In genomic region chr6:147744081-147744480, GRCm38 (mm10) we compare ENCODE assay signal across 21 mouse cellular contexts.
DNase-seq lines count a peak whose midpoint lies in the region; ATAC-seq and TF ChIP-seq lines count a peak whose summit lies in the region.
"Had no signal": no experiment of that assay in that cellular context is flagged by ENCODE, and none has a peak within 500 bp of the region (broad histone marks: within the 10 kb centered on the region; RNA-seq: fewer than 3 reads in every experiment).

No protein-coding gene starts in this region.

- no peak overlapping the region for H3K27ac ChIP-seq in intestine, embryonic 15.5 days
- H3K27ac ChIP-seq in intestine, embryonic 16.5 days (ENCODE audit: low read length) = no peak overlapping the region
- H3K27ac ChIP-seq in liver, embryonic 14.5 days = no peak overlapping the region
- H3K27ac ChIP-seq in embryonic facial prominence, embryonic 10.5 days (replicated peaks) = 0 out of 2 replicates have a peak overlapping the region, but pooled peaks have one; percentile 14
- H3K27ac ChIP-seq: hindbrain, embryonic 12.5 days; liver, embryonic 15.5 days; midbrain, embryonic 15.5 days; neural tube, embryonic 12.5 days had no signal

- H3K4me2 ChIP-seq in intestine, embryonic 15.5 days (replicated peaks) = no peak overlapping the region
- no peak overlapping the region for H3K4me2 ChIP-seq in intestine, embryonic 16.5 days (ENCODE audit: low read depth, low read length)
- no peak overlapping the region for H3K4me2 ChIP-seq in liver, embryonic 14.5 days (ENCODE audit: low read depth)
- H3K4me2 ChIP-seq: hindbrain, embryonic 12.5 days; liver, embryonic 15.5 days; midbrain, embryonic 15.5 days; neural tube, embryonic 12.5 days had no signal

- no peak overlapping the region for H3K4me3 ChIP-seq in intestine, embryonic 15.5 days (replicated peaks)
- no peak overlapping the region for H3K4me3 ChIP-seq in intestine, embryonic 16.5 days (ENCODE audit: low read length)
- no peak overlapping the region for H3K4me3 ChIP-seq in liver, embryonic 14.5 days (ENCODE audit: insufficient read depth in 1 of 2, low read depth in 2 of 2, low read length in 2 of 2)
- no peak overlapping the region for H3K4me3 ChIP-seq in embryonic facial prominence, embryonic 10.5 days
- H3K4me3 ChIP-seq: hindbrain, embryonic 12.5 days; liver, embryonic 15.5 days; midbrain, embryonic 15.5 days; neural tube, embryonic 12.5 days had no signal

- DNase-seq in liver, embryonic 14.5 days (ENCODE audit: low read depth in 3 of 3, low spot score in 3 of 3) = no peak
- DNase-seq in liver = no peak
- peak; percentile 69 for DNase-seq in 416B (ENCODE audit: low read depth)
- no peak for DNase-seq in embryonic facial prominence, embryonic 10.5 days (ENCODE audit: low spot score)
- no peak for DNase-seq in spleen, postnatal 4 days (ENCODE audit: low spot score in 2 of 2)
- DNase-seq in layer of hippocampus, postnatal 36 days = no peak
- DNase-seq: adrenal gland, postnatal 14 days; cerebellum, adult 9-11 months; gastrocnemius, postnatal 25 days; heart, adult 18-20 months; kidney, postnatal 10 days; left cerebral cortex, postnatal 4 days; lung, postnatal 14 days; thymus, postnatal 14 days had no signal

- WGBS in intestine, embryonic 15.5 days = 40% methylated on average over 3 of the region's 3 CpGs
- WGBS in intestine, embryonic 16.5 days = 45% methylated on average over 3 of the region's 3 CpGs
- 46% methylated on average over 3 of the region's 3 CpGs for WGBS in liver, embryonic 14.5 days (ENCODE audit: insufficient replicate concordance)
- WGBS in embryonic facial prominence, embryonic 10.5 days = 68% methylated on average over 3 of the region's 3 CpGs

- no peaks in the 10 kb centered on the region for H3K36me3 ChIP-seq in intestine, embryonic 15.5 days
- no peaks in the 10 kb centered on the region for H3K36me3 ChIP-seq in intestine, embryonic 16.5 days (ENCODE audit: control insufficient read depth, insufficient read depth, low read length)
- no peaks in the 10 kb centered on the region for H3K36me3 ChIP-seq in liver, embryonic 14.5 days (replicated peaks; ENCODE audit: control insufficient read depth, insufficient read depth, low read depth)
- H3K36me3 ChIP-seq in embryonic facial prominence, embryonic 10.5 days (replicated peaks) = no peaks in the 10 kb centered on the region
- H3K36me3 ChIP-seq: hindbrain, embryonic 12.5 days; liver, embryonic 15.5 days; midbrain, embryonic 15.5 days; neural tube, embryonic 12.5 days had no signal

- TF ChIP-seq CTCF in liver, embryonic 14.5 days (IDR thresholded peaks at IDR 0.05; ENCODE audit: low read depth) = no peak

- ATAC-seq in intestine, embryonic 15.5 days = 0 out of 2 replicates have a peak, but pooled peaks have one; percentile 49
- ATAC-seq in intestine, embryonic 16.5 days = no peak
- ATAC-seq in liver, embryonic 14.5 days (ENCODE audit: insufficient read depth) = 0 out of 2 replicates have a peak, but pooled peaks have one; percentile 8
- ATAC-seq: inflammation-experienced regulatory T-cells, adult 6 months; midbrain, embryonic 15.5 days had no signal

- no peaks in the 10 kb centered on the region for H3K4me1 ChIP-seq in intestine, embryonic 15.5 days (replicated peaks)
- no peaks in the 10 kb centered on the region for H3K4me1 ChIP-seq in intestine, embryonic 16.5 days (ENCODE audit: control insufficient read depth, insufficient read depth, low read length)
- H3K4me1 ChIP-seq in liver, embryonic 14.5 days (replicated peaks; ENCODE audit: control insufficient read depth in 2 of 2, insufficient read depth in 2 of 2, low read length in 1 of 2) = no peaks in the 10 kb centered on the region
- H3K4me1 ChIP-seq in embryonic facial prominence, embryonic 10.5 days = peaks cover 7% of the 10 kb centered on the region
- H3K4me1 ChIP-seq: hindbrain, embryonic 12.5 days; liver, embryonic 15.5 days; midbrain, embryonic 15.5 days; neural tube, embryonic 12.5 days had no signal

- no peak for TF ChIP-seq EP300 in liver, embryonic 14.5 days (IDR thresholded peaks at IDR 0.05; ENCODE audit: low read depth)

- no peaks in the 10 kb centered on the region for H3K27me3 ChIP-seq in intestine, embryonic 15.5 days (replicated peaks)
- no peaks in the 10 kb centered on the region for H3K27me3 ChIP-seq in intestine, embryonic 16.5 days (replicated peaks; ENCODE audit: control insufficient read depth, insufficient read depth, low read length)
- H3K27me3 ChIP-seq in liver, embryonic 14.5 days (ENCODE audit: control insufficient read depth, insufficient read depth, low read length) = no peaks in the 10 kb centered on the region
- H3K27me3 ChIP-seq in embryonic facial prominence, embryonic 10.5 days (replicated peaks; ENCODE audit: low read depth, poor library complexity, severe bottlenecking) = no peaks in the 10 kb centered on the region
- H3K27me3 ChIP-seq: hindbrain, embryonic 12.5 days; liver, embryonic 15.5 days; midbrain, embryonic 15.5 days; neural tube, embryonic 12.5 days had no signal

- H3K9ac ChIP-seq in intestine, embryonic 15.5 days = no peak overlapping the region
- no peak overlapping the region for H3K9ac ChIP-seq in intestine, embryonic 16.5 days (ENCODE audit: low read depth, low read length)
- H3K9ac ChIP-seq in liver, embryonic 14.5 days (replicated peaks) = no peak overlapping the region
- H3K9ac ChIP-seq: hindbrain, embryonic 12.5 days; liver, embryonic 15.5 days; midbrain, embryonic 15.5 days; neural tube, embryonic 12.5 days had no signal

- no peaks in the 10 kb centered on the region for H3K9me3 ChIP-seq in intestine, embryonic 15.5 days
- H3K9me3 ChIP-seq in intestine, embryonic 16.5 days (ENCODE audit: control insufficient read depth, low read length) = no peaks in the 10 kb centered on the region
- no peaks in the 10 kb centered on the region for H3K9me3 ChIP-seq in liver, embryonic 14.5 days (ENCODE audit: control insufficient read depth, low read length)
- H3K9me3 ChIP-seq in embryonic facial prominence, embryonic 10.5 days = no peaks in the 10 kb centered on the region
- H3K9me3 ChIP-seq: hindbrain, embryonic 12.5 days; liver, embryonic 15.5 days; midbrain, embryonic 15.5 days; neural tube, embryonic 12.5 days had no signal
